Mouse (Mus musculus): ENCODE results near the gene Ppp1r27.
"Not testable (repeated sequence)": the region's sequence is repeated elsewhere in the genome, so short reads cannot be mapped to it uniquely, and the experiment has no call there.

Ppp1r27 gene

GRCm38 (mm10) chr11:120575046-120575445, 24.1 kb upstream of the Ppp1r27 start:
- no peak for DNase-seq (ENCODE audit: low spot score)

- DNase-seq (ENCODE audit: low spot score), result no peak
These were observed 23.3 kb upstream of the Ppp1r27 start for GRCm38 (mm10) chr11:120574278-120574600.

- DNase-seq (ENCODE audit: low spot score), result no peak
These were observed 22.8 kb upstream of the Ppp1r27 start for GRCm38 (mm10) chr11:120573585-120574277.

- peak; percentile 100 for DNase-seq (ENCODE audit: low spot score)
These were observed 22.0 kb upstream of the Ppp1r27 start, which contains the start of gene P4hb for GRCm38 (mm10) chr11:120572752-120573584. TSS of gene P4hb (minus strand) at chr11:120573253.

GRCm38 (mm10) chr11:120572417-120572751, 21.5 kb upstream of the Ppp1r27 start:
- no peak for DNase-seq (ENCODE audit: low spot score)

- no peak for DNase-seq (ENCODE audit: low spot score)
These were observed 21.0 kb upstream of the Ppp1r27 start for GRCm38 (mm10) chr11:120571754-120572416.

GRCm38 (mm10) chr11:120571122-120571521, 20.2 kb upstream of the Ppp1r27 start:
- no peak for DNase-seq (ENCODE audit: low spot score)

GRCm38 (mm10) chr11:120568324-120568723, 17.4 kb upstream of the Ppp1r27 start:
- DNase-seq (ENCODE audit: low spot score), result no peak

- DNase-seq (ENCODE audit: low spot score), result no peak
These were observed 14.2 kb upstream of the Ppp1r27 start for GRCm38 (mm10) chr11:120565114-120565513.

- DNase-seq (ENCODE audit: low spot score), result no peak
These were observed 12.0 kb upstream of the Ppp1r27 start for GRCm38 (mm10) chr11:120562949-120563348.

GRCm38 (mm10) chr11:120560952-120561728, 10.2 kb upstream of the Ppp1r27 start:
- no peak for DNase-seq (ENCODE audit: low spot score)

- DNase-seq (ENCODE audit: low spot score), result not testable (repeated sequence)
These were observed 7.9 kb upstream of the Ppp1r27 start for GRCm38 (mm10) chr11:120558843-120559242.

GRCm38 (mm10) chr11:120555260-120555659, 4.3 kb upstream of the Ppp1r27 start:
- DNase-seq (ENCODE audit: low spot score), result no peak

- DNase-seq (ENCODE audit: low spot score), result no peak
These were observed 3.9 kb upstream of the Ppp1r27 start for GRCm38 (mm10) chr11:120554834-120555233.

- no peak for DNase-seq (ENCODE audit: low spot score)
These were observed 1.8 kb upstream of the Ppp1r27 start for GRCm38 (mm10) chr11:120552736-120553135.

- no peak for DNase-seq (ENCODE audit: low spot score)
These were observed 734 bp downstream of the Ppp1r27 start for GRCm38 (mm10) chr11:120549986-120550809.

- peak; percentile 97 for DNase-seq (ENCODE audit: low spot score)
These were observed 1.6 kb downstream of the Ppp1r27 start, which contains the start of gene Mcrip1 for GRCm38 (mm10) chr11:120549168-120549945. TSS of gene Mcrip1 (minus strand) at chr11:120549727.

GRCm38 (mm10) chr11:120548786-120549167, 2.2 kb downstream of the Ppp1r27 start:
- DNase-seq (ENCODE audit: low spot score), result no peak

- DNase-seq (ENCODE audit: low spot score), result no peak
These were observed 2.7 kb downstream of the Ppp1r27 start for GRCm38 (mm10) chr11:120548214-120548613.

- DNase-seq (ENCODE audit: low spot score), result no peak
These were observed 3.5 kb downstream of the Ppp1r27 start for GRCm38 (mm10) chr11:120547469-120547868.
